Mouse (Mus musculus) forebrain, embryonic 13.5 days (tissue): ENCODE measurements at regions not wholly inside any gene's neighbourhood (a gene's known extent, or its start where the extent isn't known, plus 50 kb on each side); places are given as distances from the start of the nearest gene placed in this dataset.
A peak's percentile ranks its signal among the peaks of the same experiment; 100 is the strongest.

Experiments used
- ATAC-seq: fragments of 200-750 bp; cut with Nextera tagmentation; 2 replicates; pipeline ENCODE4 v1.8.0; 2017
- H3K27ac ChIP-seq: fragments of 300-500 bp; sonication (generic); 2 replicates; pipeline ENCODE4 v1.5.1; 2015; ENCODE audit warnings: inconsistent platforms, mild to moderate bottlenecking, moderate library complexity
- H3K27me3 ChIP-seq: fragments of 300-500 bp; sonication (generic); 2 replicates; pipeline ENCODE4 v1.6.1; 2015; ENCODE audit warnings: mild to moderate bottlenecking, inconsistent platforms
- H3K36me3 ChIP-seq: fragments of 300-500 bp; sonication (generic); 2 replicates; pipeline ENCODE4 v1.6.1; 2015; ENCODE audit warnings: mild to moderate bottlenecking, inconsistent platforms; ENCODE audit not compliant: poor library complexity, severe bottlenecking
- H3K4me1 ChIP-seq: fragments of 300-500 bp; sonication (generic); 2 replicates; pipeline ENCODE4 v1.6.1; 2015; ENCODE audit warnings: inconsistent platforms
- H3K4me2 ChIP-seq: fragments of 300-500 bp; sonication (generic); 2 replicates; pipeline ENCODE4 v1.6.1; 2015; ENCODE audit warnings: inconsistent platforms, mild to moderate bottlenecking, moderate library complexity
- H3K4me3 ChIP-seq: fragments of 300-500 bp; sonication (generic); 2 replicates; pipeline ENCODE4 v1.5.1; 2015; ENCODE audit warnings: mild to moderate bottlenecking, inconsistent platforms
- H3K9ac ChIP-seq: fragments of 300-500 bp; sonication (generic); 2 replicates; pipeline ENCODE4 v1.6.1; 2015; ENCODE audit warnings: mild to moderate bottlenecking, inconsistent platforms
- H3K9me3 ChIP-seq: fragments of 300-500 bp; sonication (generic); replicated peaks from 2 replicates; pipeline ENCODE4 v1.6.1; 2016; ENCODE audit warnings: inconsistent platforms
- WGBS: fragments of 180-500 bp; shearing (Covaris S2); methylation state at CpG from one replicate; pipeline ENCODE4 v1.1.7; 2015; 5-methylcytosine and 5-hydroxymethylcytosine counted together

- Histone ChIP-seq H3K27ac (peak overlapping the region; percentile 16; the same call in 1 of the 2 replicates), H3K4me3 (peak overlapping the region; percentile 17), H3K4me1 (peaks cover 11% of the 10 kb centered on the region), H3K27me3 (no peaks in the 10 kb centered on the region), H3K9me3 (no peaks in the 10 kb centered on the region), H3K9ac (peak overlapping the region; percentile 27; the same call in 1 of the 2 replicates), H3K36me3 (no peaks in the 10 kb centered on the region), H3K4me2 (peak overlapping the region; percentile 53)
- WGBS = 8% methylated on average over 8 of the region's 8 CpGs
- peak; percentile 77 for ATAC-seq
Observed at GRCm38 (mm10) chr8:79828763-79829542, 117.3 kb downstream of the Anapc10 start.

- 6% methylated on average over 11 of the region's 11 CpGs for WGBS
- Histone ChIP-seq H3K4me2 (peak overlapping the region; percentile 53), H3K4me3 (peak overlapping the region; percentile 17), H3K9ac (peak overlapping the region; percentile 27; the same call in 1 of the 2 replicates), H3K4me1 (peaks cover 11% of the 10 kb centered on the region), H3K27ac (peak overlapping the region; percentile 16; the same call in 1 of the 2 replicates), H3K36me3 (no peaks in the 10 kb centered on the region), H3K27me3 (no peaks in the 10 kb centered on the region), H3K9me3 (no peaks in the 10 kb centered on the region)
- no peak for ATAC-seq
Observed at GRCm38 (mm10) chr8:79829543-79829890, 117.9 kb downstream of the Anapc10 start.

DNA sequence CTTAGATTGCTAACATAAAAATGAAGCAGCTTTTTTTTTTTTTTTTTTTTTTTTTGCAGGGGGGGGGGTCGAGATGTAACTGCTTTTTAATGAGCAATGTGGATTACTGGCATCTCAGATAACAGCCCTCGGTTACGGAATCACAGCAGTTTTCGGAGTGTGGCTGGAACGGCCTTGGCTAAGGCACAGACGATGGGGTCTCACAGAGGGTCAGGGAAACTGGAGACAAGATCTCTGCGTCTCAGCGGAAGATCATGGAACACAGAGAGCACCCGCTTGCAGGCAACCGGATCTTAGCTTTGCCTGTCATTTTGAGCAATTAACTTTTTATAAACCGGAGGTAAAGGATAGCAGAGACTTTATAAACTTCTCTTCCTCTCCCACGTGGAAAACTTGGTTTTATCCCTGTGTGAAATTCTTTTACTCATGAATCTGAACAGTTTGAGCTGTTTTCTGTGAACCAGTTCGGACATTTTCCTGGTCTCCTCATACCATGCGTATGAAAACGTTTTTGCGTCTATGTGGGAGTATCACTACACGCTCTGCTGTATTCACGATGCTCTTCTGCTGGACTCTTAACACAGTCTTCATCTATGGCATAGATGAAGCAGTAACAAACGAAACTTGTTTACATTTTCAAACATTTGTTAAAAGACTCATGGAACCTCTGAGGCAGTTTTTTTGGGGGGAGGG is 118.5 kb downstream of the Anapc10 start:
- no peaks in the 10 kb centered on the region for H3K36me3 ChIP-seq
- no peak for ATAC-seq
- H3K4me2 ChIP-seq = no peak overlapping the region; the same call in 1 of the 2 replicates
- no peak overlapping the region for H3K27ac ChIP-seq
- H3K4me3 ChIP-seq = no peak overlapping the region
- no peaks in the 10 kb centered on the region for H3K9me3 ChIP-seq
- H3K4me1 ChIP-seq = peaks cover 11% of the 10 kb centered on the region
- no peaks in the 10 kb centered on the region for H3K27me3 ChIP-seq
- H3K9ac ChIP-seq = no peak overlapping the region
- 53% methylated on average over 19 of the region's 19 CpGs for WGBS

DNA sequence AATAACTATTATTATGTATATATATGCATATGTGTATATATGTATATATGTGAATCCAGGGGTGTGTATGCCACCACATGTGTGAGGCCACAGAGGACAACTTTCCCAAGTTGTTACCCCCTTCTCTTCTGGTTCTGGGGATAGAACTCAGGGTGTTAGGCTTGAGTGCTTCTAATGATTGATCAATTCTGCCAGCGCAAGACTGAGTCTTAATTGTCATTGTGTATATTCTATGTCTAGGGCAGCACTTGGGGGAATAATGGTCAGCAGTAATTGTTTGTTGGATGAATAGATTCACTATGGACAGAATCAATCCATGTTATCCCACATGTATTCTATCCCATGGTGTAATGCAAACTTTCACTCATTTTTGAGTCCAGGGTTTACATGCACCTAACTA is 127.3 kb downstream of the Anapc10 start:
- Histone ChIP-seq H3K9ac (no peak overlapping the region), H3K9me3 (no peaks in the 10 kb centered on the region), H3K36me3 (no peaks in the 10 kb centered on the region), H3K4me2 (no peak overlapping the region), H3K27ac (no peak overlapping the region), H3K4me3 (no peak overlapping the region), H3K27me3 (no peaks in the 10 kb centered on the region), H3K4me1 (no peaks in the 10 kb centered on the region)
- WGBS = 86% methylated on average over 1 of the region's 1 CpGs
- ATAC-seq = no peak

- whole genome bisulfite sequencing = 55% methylated on average over 7 of the region's 7 CpGs
- H3K9ac ChIP-seq = no peak overlapping the region
Observed at GRCm38 (mm10) chr8:79849982-79850514, 138.4 kb downstream of the Anapc10 start.

DNA sequence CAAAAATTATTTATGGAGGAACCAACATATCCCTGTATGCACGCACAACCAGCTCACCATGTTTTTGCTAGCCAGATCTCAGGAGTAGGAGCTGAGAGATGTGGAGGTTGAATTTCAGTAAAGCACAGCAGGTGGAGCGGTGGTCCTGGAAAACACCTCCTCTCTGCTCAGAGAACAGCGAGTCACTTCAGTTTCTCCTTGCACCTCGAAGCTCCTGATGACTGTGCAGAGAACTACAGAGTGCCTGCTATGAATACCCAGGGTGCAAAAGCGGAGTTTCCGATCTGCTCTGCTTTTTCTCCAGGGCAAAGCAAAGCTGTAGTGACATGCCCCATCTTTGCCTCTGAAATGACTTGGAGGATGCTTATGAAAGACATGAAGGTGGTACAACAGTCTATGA is 138.9 kb downstream of the Anapc10 start:
- H3K4me3 ChIP-seq = no peak overlapping the region
- no peaks in the 10 kb centered on the region for H3K36me3 ChIP-seq
- H3K4me2 ChIP-seq = no peak overlapping the region
- no peak overlapping the region for H3K9ac ChIP-seq
- ATAC-seq = no peak; the same call in 1 of the 2 replicates
- H3K4me1 ChIP-seq = peaks cover 6% of the 10 kb centered on the region
- no peak overlapping the region for H3K27ac ChIP-seq
- H3K27me3 ChIP-seq = no peaks in the 10 kb centered on the region
- WGBS = 77% methylated on average over 6 of the region's 6 CpGs
- H3K9me3 ChIP-seq = no peaks in the 10 kb centered on the region

More at GRCm38 (mm10) chr8:79849982-79850514, 138.4 kb downstream of the Anapc10 start:
- Histone ChIP-seq H3K27ac (no peak overlapping the region), H3K4me3 (no peak overlapping the region), H3K4me2 (no peak overlapping the region), H3K36me3 (no peaks in the 10 kb centered on the region), H3K27me3 (no peaks in the 10 kb centered on the region), H3K4me1 (peaks cover 6% of the 10 kb centered on the region), H3K9me3 (no peaks in the 10 kb centered on the region)
- ATAC-seq = peak; percentile 76

DNA sequence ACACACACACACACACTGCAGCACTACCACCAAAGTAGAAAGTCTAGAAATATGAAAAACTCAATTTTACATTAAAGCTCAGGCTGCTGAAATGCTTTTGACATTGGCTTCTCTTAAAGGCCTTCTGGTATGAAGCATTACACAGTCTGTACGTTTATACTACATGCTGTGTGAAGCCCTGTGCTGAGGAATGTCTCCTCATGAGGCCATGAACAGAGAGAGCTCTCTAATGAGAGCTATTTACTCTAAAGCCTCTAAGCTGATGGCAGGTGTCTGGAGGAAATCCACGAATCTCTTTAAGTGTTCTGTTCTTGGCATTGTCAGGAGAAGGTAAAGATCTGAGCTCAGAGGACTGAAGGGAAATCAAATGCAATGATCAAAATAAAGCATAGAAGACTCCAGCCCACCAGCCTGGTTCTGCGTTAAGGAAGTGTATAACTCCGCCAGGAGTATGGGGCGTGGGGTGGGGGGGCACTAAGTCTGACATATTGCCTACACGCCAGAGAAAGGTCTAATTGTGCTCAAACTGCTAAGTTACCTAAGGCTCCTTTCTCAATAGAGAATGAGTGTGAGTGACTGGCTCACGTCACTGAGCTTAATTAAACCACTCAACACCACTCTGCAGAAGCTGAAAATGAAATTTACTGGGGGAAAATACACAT is 160.9 kb downstream of the Anapc10 start:
- Histone ChIP-seq H3K27ac (no peak overlapping the region), H3K4me3 (no peak overlapping the region), H3K4me1 (no peaks in the 10 kb centered on the region), H3K9ac (no peak overlapping the region), H3K4me2 (no peak overlapping the region), H3K36me3 (no peaks in the 10 kb centered on the region), H3K27me3 (no peaks in the 10 kb centered on the region), H3K9me3 (no peaks in the 10 kb centered on the region)
- WGBS = 34% methylated on average over 7 of the region's 7 CpGs
- ATAC-seq = peak; percentile 78

DNA sequence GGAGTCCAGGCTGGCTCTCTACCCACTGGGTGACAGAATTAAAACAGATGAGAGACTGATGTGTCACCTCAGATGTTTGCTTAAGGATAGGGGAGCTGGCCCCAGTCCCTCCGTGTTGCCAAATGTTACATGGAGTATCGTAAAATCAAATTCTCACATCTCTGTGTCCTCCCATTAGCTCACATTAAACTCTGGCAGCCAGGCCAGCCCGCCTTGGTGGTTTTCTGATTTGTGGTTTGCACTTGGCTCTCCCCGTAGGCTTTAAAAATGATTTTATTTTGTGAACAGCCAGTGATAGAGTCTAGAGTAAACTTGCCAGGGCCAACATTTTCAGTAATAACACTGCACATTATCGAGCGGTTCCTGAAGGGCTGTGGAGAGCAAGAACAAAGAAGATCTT is 149.8 kb downstream of the Hhip start:
- 63% methylated on average over 6 of the region's 6 CpGs for WGBS
- H3K9ac ChIP-seq = no peak overlapping the region
- H3K4me3 ChIP-seq = no peak overlapping the region
- H3K4me1 ChIP-seq = no peaks in the 10 kb centered on the region
- no peak overlapping the region for H3K4me2 ChIP-seq
- ATAC-seq = no peak
- no peaks in the 10 kb centered on the region for H3K36me3 ChIP-seq
- no peak overlapping the region for H3K27ac ChIP-seq
- H3K27me3 ChIP-seq = no peaks in the 10 kb centered on the region
- no peaks in the 10 kb centered on the region for H3K9me3 ChIP-seq
